Mouse (Mus musculus): ENCODE results near the gene Rgs5.

Gene Rgs5

DNA sequence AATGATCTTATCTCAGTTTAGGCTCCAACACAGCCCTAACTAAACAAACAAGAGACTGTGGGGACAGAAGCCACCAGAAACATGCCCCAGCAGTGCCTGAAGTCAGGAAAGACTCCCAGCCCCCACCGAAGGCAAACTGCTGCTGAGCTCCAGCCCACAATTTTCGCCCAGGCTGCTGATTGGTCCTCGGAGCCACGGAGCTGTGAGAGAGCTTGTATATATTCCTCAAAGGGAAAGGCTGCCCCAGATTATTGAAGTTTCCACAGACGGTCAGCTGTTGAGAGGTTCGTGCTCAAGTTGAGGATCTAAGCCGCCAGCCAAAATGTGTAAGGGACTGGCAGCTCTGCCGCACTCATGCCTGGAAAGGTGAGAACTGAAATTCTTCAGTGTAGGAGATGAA is at the start of gene Rgs5:
Rgs5 (plus strand) TSS at position 246 of the 400 bp plus-strand sequence.
- in situ Hi-C loops (cut with MboI, MseI) = no loop called here

DNA sequence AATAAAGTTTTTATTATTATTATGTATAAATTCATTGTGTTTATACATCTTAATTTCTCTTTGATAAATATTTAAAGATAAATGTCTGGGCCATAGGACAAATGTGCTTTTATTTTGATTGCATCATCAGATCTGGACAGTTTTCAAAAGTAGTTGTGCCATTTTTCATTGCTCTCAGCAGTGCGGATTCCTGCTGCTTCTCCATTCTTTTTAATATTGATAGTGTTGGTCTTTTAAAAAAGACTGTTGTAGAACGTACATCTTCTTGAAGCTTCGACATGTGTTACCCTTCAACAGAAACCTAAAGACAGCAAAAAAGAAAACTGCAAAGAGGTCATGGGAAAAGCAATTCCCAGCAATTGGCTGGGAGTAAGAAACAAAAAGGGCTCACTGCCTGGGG is 49.1 kb upstream of the Rgs5 start:
- in situ Hi-C loops (cut with MboI, MseI) = no loop called here

DNA sequence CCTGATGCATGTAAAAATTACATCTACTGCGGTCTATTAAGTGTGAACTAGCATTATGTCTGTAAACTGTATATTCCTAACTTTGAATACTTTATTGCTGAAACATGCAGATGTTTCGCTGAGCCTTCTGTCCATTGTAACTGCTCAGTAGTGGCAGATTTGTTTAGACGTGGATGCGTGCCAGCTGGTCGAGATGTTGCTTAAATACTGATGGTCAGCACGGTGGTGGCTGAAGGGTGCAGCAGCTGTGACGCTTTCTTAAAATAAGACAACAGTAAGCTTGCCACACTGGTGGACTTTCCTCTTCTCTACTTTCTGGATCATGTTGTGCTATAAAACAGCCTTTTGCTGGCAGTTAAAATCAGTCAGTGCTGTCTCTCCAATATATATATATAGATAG is 25.6 kb upstream of the Rgs5 start:
- in situ Hi-C loops (cut with MboI, MseI) = no loop called here

DNA sequence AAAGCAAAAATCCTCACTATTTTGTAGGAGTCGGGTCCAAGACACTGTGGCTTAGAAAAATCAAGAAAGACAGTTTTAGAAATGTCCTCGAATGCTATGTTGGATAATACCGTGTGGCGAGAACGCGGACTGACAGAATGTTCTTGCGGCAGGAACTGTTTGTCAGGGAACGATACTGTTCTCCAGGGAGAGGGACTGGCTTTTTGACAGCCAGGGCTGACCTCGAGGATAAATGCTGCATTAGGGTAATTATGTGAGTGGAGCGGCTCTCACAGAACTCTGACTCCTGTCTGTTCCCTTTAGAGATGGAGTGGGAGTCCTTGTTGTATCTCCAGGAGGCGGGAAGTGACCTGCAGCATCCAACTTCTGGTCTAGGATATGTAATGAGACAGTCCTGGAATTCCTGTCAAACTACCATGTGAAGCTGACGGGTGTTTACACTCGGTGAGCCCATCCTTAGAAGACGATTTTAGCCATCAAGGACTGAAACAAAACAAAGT is 18.0 kb upstream of the Rgs5 start:
- in situ Hi-C loops (cut with MboI, MseI) = no loop called here

DNA sequence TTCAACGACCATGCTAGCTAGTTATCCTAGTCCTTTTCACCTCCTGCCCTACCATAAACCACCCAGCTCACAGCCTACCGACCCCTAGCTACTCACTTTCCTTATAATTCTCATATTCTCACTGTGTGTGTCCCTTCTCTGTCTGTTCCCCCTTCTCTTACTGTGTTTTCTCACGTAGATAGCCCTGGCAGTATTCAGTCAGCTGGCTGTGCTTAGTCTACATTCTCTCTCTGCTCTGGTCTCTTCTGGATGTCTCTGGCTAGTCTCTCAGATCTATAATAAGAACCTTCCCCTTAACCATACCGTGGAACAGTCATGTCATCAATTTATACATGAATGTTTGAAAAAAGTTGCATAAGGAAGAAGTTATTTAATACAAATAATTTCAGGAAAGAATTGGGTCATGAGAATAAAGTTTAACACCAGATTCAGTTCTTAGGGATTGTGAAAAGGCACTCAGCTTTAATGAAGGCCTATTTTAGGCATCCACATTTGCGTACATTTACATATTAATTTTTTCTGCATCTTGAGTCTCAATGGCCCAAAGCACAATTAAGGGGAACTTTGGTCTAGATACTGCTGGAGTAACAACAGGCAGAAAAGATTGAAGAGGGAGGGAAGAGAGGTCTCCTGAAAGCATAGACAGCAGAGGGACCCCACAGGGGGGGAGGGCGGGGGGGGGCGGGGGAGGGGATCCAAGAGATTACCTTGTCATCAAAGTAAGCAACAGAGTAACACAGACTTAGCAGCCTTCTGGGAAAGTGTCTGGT is 10.2 kb upstream of the Rgs5 start:
- in situ Hi-C loops (cut with MboI, MseI) = no loop called here

DNA sequence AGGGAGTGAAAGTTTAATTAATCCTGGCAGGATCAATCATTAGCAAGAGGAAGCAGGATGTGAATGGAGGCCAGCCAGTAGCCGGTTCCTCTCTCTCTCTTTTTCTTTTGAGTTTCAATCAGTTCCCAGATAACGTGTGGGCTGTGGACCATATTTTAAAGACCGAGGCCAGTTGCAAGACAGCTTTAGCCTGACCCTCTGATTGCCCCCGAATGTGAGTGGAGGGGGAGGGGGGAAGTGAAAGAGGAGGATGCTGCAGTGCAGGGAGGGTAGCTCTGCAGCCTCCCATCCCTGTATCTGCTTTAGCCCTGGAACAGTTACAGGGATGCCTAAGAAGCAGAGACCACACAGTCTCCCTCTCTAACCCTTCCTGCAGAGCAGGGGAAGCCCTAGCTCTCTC is 4.2 kb downstream of the Rgs5 start:
- in situ Hi-C loops (cut with MboI, MseI) = no loop called here

DNA sequence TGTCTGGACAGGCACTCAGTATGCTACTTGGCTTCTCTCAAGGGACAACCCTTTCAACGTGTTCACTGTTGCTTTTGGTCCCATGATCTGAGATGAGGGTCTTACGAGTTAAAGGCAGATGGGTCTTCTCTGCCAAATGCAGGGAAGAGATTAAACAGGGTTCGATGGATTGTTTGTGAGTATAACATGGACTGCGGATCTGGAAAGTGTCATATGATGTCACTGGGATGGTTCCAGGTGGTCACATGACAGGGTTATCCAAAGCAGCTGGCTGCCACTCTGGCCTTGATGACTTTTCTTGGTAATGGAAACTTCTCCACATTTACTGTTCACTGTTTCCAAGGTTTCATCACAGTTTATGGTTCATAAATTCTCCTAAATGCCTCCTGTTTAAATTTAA is 12.0 kb downstream of the Rgs5 start:
- in situ Hi-C loops (cut with MboI, MseI) = no loop called here

DNA sequence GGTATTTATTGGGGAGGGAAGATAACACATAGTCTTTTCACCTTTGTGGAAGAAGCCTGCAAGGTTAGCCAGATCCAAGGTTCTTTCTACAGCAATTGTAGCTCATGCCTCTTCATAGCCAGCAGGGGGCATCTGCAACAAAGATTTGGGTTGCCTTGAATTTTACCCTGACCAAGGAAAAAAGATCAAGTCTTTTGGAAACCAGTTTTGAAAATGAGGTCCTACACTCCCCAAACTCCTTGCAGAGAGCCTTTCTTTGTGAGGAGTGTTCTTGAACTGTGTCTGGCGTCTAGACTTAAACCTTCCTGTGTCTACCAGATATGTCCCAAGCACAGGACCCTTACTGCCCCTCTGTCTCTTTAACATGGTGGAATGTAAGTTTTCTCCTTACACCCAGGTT is 15.4 kb downstream of the Rgs5 start:
- in situ Hi-C loops (cut with MboI, MseI) = no loop called here

DNA sequence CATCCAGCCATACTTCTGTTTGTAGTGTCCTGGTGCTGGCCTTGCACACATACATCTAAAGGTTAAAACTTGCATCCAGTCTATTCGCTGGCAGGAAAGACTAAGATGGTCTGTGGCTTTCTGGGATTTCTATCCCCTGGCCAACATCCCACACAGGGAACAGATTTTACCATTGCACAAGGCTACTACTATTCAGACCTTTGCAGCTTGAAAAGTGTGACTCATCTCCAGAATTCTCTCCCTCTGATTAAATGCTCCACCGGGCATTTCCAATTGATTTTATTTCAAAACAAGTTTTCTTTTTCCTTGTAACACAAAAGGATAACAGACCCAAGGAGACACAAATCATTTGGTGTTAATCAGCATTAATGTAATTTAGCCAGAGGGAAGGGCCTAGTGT is 16.5 kb downstream of the Rgs5 start:
- in situ Hi-C loops (cut with MboI, MseI) = no loop called here

DNA sequence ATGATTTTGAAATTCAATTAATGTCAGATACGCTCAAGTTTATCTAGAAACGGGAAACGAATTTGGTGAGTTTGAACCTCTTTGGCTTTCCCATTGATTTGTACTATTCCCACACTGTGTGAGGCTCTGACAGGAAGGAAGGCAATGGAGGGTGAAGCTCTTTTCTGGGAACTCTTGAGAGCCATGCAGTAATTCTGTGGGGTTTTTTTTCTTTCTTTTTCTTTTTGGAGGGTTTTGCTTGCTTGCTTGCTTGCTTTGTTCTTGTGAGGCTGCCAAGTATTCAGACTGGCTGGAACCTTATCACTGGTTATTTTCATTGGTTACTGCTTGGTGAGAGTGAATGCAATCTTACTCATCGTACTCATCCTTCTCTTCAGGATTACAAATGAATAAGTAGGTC is 17.0 kb downstream of the Rgs5 start:
- in situ Hi-C loops (cut with MboI, MseI) = no loop called here

DNA sequence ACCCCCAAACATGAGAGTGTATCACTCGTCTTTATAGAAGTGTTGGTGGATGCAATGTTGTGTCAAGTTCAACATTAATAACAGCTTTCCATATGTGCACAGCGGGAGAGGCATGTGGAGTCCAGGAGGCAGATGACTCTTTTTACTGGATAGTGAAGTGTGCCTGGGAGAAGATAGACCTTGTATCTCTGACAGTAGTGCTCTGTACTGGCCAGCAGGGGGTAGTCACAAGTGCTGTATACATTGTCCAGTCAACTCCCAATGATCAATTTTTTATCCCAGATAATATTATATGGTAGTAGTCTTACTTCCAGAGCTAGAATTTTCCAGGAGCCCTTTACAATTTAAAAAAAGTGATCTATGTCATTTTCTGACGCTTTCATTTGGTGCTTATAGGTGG is 18.8 kb downstream of the Rgs5 start:
- in situ Hi-C loops (cut with MboI, MseI) = no loop called here

DNA sequence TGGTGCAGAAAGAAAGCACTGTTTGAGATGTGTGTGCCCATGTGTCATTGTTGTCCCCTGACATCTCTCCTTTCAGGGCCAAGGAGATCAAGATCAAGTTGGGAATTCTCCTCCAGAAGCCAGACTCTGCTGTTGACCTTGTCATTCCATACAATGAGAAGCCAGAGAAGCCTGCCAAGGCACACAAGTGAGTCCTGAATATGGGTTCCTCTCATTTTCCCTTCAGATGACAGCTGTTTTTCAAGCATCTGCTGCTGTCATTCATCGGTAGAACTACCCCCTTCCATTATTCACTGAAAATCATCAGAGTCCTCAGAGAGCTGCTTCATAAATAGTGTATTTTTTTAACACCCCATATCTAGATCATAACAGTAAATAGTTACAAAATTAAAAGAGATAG is 21.4 kb downstream of the Rgs5 start:
- in situ Hi-C loops (cut with MboI, MseI) = no loop called here

DNA sequence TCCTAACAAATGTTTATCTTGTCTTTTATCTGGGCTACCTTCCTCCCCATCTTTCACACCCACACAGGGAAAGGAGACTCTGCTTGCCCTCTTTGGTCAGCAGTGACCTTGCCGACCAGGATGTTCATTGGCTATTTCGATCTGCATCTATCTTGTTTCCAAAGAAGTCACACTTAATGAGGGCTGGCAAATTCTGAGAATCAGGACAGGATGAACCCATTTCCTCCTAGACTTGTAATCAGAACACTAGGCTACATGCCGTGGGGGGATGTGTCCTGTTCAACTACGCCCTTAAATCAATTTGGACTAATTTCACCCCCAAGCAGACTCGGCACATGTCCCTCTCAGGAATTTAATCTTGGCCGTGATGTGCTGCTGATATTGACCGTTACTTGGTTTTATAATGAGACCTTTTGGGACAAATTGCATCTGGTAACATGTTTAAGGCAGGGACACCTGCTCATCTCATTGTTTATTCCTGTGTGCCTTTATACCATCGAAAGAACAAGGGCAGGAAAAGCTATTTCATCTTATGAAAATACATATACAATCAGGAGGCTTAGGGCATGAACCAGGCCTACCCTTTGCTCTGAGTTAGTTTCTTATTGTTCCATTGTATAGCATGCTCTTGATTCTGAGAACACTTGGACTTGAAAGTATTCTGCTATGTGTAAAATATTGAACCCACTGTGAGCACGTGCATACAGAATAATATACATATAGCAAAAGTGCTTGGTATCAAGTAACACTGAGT is 25.3 kb downstream of the Rgs5 start:
- in situ Hi-C loops (cut with MboI, MseI) = no loop called here

DNA sequence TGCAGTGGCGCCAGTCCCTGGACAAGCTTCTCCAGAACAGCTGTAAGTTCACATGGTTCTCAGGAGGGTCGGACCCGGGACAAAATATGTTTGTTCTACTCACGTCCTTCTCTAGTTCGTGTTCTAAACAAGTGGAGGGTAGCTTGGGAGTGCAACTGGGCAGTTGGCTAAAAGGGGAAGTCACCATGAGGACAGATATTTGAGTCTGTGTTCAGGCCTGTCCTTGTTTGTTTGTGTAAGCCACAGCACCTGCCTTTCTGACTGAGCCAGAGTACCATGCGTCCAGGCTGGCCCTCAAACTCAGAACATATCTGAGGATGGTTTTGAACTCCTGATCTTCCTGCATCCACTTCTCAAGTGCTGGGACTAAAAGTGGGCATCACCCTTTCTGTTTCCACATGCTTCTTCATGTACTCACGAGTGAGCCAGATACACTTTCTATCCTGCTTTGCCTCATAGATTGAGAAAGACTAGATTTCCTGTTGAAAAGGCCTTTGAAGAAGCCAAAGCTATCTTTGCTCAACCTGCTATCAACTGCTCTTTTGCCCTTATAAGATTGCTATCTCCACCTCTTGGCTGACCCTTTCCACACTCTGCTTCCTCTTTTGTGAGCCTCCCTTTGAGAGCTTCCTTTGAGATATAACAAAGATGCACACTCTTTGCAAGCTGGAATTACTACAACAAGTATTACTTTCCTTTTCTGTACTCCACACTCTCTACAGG is 27.6 kb downstream of the Rgs5 start:
- in situ Hi-C loops (cut with MboI, MseI) = no loop called here

DNA sequence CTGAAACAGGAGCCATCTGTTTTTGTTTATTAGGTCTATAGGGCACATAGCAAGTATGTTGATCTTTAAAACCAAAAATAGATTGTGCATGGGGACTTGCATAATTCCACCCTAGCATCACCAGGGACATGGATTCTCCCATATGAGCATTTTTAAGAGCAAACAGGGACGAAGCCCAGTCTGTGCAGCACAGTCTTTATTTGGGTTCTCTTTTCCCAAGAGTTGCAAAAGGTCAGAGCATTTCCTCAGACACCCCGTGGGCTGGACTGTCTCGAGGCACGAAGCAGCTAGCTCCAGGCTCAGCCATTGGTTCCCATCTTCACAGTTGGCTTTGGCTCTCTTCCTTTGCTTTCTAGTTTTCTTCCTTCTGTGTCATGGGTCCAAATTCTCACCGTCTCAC is 30.0 kb downstream of the Rgs5 start:
- in situ Hi-C loops (cut with MboI, MseI) = no loop called here

DNA sequence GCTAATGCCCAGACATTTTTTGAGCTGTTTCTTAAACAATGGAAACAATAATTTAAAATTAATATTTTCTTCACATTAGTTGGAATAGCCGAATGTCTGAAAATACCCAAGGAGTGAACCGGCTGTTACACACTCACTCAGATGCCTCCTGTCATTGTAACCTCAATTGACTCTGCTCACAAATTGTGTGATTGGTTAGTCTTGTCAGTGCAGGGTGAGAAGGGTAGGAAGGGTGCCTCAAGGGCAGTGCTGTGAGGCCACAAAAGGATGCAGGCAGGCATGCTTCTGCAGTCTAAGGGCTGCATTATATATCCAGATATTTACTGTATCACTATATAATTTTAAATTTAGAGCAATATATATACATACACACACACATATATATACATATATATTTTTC is 37.7 kb downstream of the Rgs5 start:
- in situ Hi-C loops (cut with MboI, MseI) = loop anchor here (10.0 kb wide), 1 partner anchor 342 kb away; no protein-coding TSS in a partner anchor

DNA sequence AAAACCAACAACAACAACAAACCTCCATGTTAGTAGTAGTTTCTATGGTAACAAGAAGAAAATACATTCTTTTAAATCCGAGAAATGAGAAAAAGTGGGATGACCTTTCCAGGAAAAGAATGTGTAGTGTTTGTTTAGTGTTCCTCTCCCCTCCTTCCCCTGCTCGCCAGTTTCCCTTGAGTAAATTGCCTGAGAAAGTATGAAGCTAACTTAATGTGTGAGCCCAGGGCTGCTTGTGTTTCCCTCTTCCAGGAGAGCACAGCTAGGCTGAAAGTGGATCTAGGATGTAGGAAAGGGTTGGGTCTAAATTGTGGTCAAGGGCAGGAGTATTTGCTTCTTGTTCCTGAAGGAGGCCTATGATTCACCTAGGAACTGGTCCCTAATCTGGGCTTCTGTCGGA is 38.2 kb downstream of the Rgs5 start:
- in situ Hi-C loops (cut with MboI, MseI) = loop anchor here (10.0 kb wide), 1 partner anchor 341 kb away; no protein-coding TSS in a partner anchor

DNA sequence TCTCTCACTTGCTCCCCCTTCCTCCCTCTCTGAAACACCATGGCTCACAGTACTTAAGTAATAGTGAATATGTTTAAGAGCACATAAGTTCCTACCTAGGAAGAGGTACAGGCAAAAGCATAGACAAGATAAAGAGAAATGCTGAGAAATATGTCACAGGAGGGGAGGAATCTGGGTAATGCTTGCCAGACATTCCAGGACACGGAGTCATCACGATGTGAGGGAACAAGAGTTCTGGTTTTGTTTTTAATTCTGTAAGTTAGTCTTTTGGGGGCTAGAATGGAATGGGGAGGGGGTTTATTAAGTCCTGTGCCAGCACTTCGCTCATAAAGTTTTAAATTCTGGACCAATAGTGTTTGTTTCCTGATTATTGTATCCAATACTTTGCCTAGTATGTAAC is 40.1 kb downstream of the Rgs5 start:
- in situ Hi-C loops (cut with MboI, MseI) = loop anchor here (10.0 kb wide), 1 partner anchor 339 kb away; no protein-coding TSS in a partner anchor

DNA sequence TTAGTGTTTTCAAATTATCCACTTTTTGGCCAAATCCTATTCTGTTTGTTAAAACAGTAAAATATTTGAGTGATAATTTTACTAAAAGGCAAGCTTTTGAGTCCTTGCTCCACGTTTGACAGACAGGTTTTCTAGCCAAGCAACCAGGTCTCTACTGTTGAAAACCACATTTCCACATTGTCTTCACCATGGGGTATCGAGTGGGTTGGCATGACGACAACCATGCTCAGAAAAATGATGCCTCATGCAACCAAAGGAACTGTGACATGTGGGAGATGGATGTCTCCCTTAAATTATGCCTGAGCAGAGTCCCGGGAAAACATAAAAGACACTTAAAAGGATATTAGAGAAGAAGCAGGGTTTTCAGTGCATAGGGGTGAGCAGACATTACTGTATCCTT is 41.9 kb downstream of the Rgs5 start:
- in situ Hi-C loops (cut with MboI, MseI) = loop anchor here (10.0 kb wide), 1 partner anchor 338 kb away; no protein-coding TSS in a partner anchor

DNA sequence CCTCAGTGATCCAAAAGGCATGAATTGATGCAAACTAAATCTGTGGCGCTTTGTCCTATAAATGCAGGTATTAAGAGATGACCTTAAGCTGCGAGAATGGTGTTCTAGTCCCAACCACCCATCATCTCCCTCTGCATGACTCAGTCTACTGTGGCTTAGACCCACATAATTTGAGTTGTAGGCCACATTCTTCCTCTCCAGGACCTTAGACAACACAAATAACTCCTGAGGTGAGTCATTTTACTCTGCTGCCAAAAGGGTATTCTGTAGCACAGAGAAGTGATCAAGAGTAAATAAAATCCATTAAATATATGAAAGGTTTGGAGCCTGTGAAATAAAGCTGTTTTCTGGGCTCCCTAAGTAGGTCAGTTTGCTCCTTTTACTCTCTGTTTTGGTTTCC is 43.9 kb downstream of the Rgs5 start:
- in situ Hi-C loops (cut with MboI, MseI) = loop anchor here (10.0 kb wide), 1 partner anchor 336 kb away; no protein-coding TSS in a partner anchor

DNA sequence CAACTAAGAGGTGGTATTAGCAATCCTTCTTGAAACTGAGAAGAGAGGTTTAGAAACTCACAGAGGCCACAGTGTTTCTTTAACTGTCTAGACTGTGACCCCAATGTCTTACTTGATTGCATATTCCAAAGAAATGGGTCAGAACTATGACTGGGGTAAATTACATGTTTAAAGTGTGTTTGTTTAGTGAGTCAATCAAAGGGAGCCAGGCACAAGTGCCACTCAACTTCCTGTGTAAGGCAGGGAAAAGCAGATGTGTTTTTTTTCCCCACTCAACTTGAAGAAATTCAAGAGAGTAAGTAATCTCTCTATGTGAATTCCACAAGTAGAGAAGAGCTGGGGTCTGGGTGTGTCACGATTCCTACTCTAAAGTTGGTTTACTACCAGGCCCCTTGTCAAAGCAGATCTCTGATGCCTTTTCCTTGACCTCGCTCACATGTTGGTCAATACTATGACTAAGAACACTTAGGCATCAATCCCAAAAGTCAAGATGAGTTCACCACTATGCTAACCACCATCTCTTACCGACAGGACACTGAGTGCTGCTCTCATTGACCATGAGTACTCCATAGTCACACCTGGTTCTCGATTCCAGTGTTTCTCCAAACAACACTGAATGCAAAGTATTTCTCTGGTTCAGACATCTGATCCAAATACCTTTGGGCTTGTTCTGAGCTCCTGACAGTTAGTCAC is 49.2 kb downstream of the Rgs5 start:
- in situ Hi-C loops (cut with MboI, MseI) = no loop called here

DNA sequence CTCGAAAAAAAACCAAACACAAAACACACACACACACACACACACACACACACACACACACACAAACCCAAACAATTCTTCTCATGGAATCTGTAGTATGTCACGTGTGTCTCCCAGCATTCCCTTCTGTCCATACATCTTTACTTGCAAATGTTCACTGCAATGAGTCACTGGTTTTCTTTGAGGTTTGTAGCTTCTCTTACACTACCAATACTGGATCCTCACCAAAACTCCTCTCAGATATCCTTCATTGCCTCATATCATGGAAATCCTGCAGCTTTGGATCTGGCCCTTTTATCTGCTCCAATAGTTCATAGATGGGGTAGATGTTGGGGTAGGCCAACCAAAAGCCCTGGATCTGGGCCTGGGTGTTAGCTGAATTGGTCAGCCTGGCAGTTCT is 66.5 kb downstream of the Rgs5 start:
- in situ Hi-C loops (cut with MboI, MseI) = no loop called here
